Mouse (Mus musculus): ENCODE data around the gene Dffb. TPM values are rescaled to one million over a fixed set of nuclear protein-coding genes. Genes with fewer than 3 reads are reported as not detected.

Dffb gene
- polyA plus RNA-seq, 2 experiments: 6.1 to 8.6 TPM

- Histone ChIP-seq H3K4me3 (ENCODE audit: insufficient read depth in 1 of 2, low read depth in 2 of 2, low read length in 2 of 2) (no peak overlapping the region), H3K4me2 (ENCODE audit: low read depth) (no peak overlapping the region), H3K9ac (replicated peaks) (no peak overlapping the region), H3K27ac (peak overlapping the region; percentile 15), H3K9me3 (ENCODE audit: control insufficient read depth, low read length) (no peaks in the 10 kb centered on the region), H3K27me3 (ENCODE audit: control insufficient read depth, insufficient read depth, low read length) (no peaks in the 10 kb centered on the region), H3K36me3 (replicated peaks; ENCODE audit: control insufficient read depth, insufficient read depth, low read depth) (peaks cover 54% of the 10 kb centered on the region), H3K4me1 (replicated peaks; ENCODE audit: control insufficient read depth in 2 of 2, insufficient read depth in 2 of 2, low read length in 1 of 2) (peaks cover 12 to 25% of the 10 kb centered on the region in 2 experiments)
- DNase-seq (ENCODE audit: low read depth in 3 of 3, low spot score in 3 of 3) (no peak), ATAC-seq (ENCODE audit: insufficient read depth) (no peak)
- TF ChIP-seq EP300 (IDR thresholded peaks at IDR 0.05; ENCODE audit: low read depth) (no peak), CTCF (IDR thresholded peaks at IDR 0.05; ENCODE audit: low read depth) (no peak)
- WGBS (ENCODE audit: insufficient replicate concordance): 75% methylated on average over 9 of the region's 9 CpGs
Observed at GRCm38 (mm10) chr4:154021432-154021831, 46.5 kb upstream of the Dffb start.

- Histone ChIP-seq H3K4me3 (ENCODE audit: insufficient read depth in 1 of 2, low read depth in 2 of 2, low read length in 2 of 2) (no peak overlapping the region), H3K4me2 (ENCODE audit: low read depth) (no peak overlapping the region), H3K9me3 (ENCODE audit: control insufficient read depth, low read length) (no peaks in the 10 kb centered on the region), H3K27me3 (ENCODE audit: control insufficient read depth, insufficient read depth, low read length) (no peaks in the 10 kb centered on the region), H3K9ac (replicated peaks) (no peak overlapping the region), H3K4me1 (replicated peaks; ENCODE audit: control insufficient read depth in 2 of 2, insufficient read depth in 2 of 2, low read length in 1 of 2) (peaks cover 10 to 20% of the 10 kb centered on the region in 2 experiments), H3K27ac (no peak overlapping the region), H3K36me3 (replicated peaks; ENCODE audit: control insufficient read depth, insufficient read depth, low read depth) (peaks cover 65% of the 10 kb centered on the region)
- 62% methylated on average over 7 of the region's 7 CpGs for WGBS (ENCODE audit: insufficient replicate concordance)
- peak; percentile 96 for TF ChIP-seq CTCF (IDR thresholded peaks at IDR 0.05; ENCODE audit: low read depth)
- TF ChIP-seq EP300 (IDR thresholded peaks at IDR 0.05; ENCODE audit: low read depth): no peak
- peak in 2 of 3 experiments; percentile 46 to 52 for DNase-seq (ENCODE audit: low read depth in 3 of 3, low spot score in 3 of 3)
- ATAC-seq (ENCODE audit: insufficient read depth): no peak
Observed at GRCm38 (mm10) chr4:154019571-154019970, 44.6 kb upstream of the Dffb start.

GRCm38 (mm10) chr4:154015476-154015875 is 40.5 kb upstream of the Dffb start:
- no peak overlapping the region for H3K9ac ChIP-seq (replicated peaks)
- ATAC-seq (ENCODE audit: insufficient read depth) (no peak), DNase-seq (ENCODE audit: low read depth in 3 of 3, low spot score in 3 of 3) (no peak)
- H3K27me3 ChIP-seq (ENCODE audit: control insufficient read depth, insufficient read depth, low read length): no peaks in the 10 kb centered on the region
- no peak overlapping the region for H3K4me3 ChIP-seq (ENCODE audit: insufficient read depth in 1 of 2, low read depth in 2 of 2, low read length in 2 of 2)
- H3K36me3 ChIP-seq (replicated peaks; ENCODE audit: control insufficient read depth, insufficient read depth, low read depth): peaks cover 48% of the 10 kb centered on the region
- TF ChIP-seq EP300 (IDR thresholded peaks at IDR 0.05; ENCODE audit: low read depth) (no peak), CTCF (IDR thresholded peaks at IDR 0.05; ENCODE audit: low read depth) (no peak)
- H3K9me3 ChIP-seq (ENCODE audit: control insufficient read depth, low read length): no peaks in the 10 kb centered on the region
- no peak overlapping the region for H3K4me2 ChIP-seq (ENCODE audit: low read depth)
- peaks cover 16 to 22% of the 10 kb centered on the region in 2 experiments for H3K4me1 ChIP-seq (replicated peaks; ENCODE audit: control insufficient read depth in 2 of 2, insufficient read depth in 2 of 2, low read length in 1 of 2)
- 83% methylated on average over 11 of the region's 11 CpGs for WGBS (ENCODE audit: insufficient replicate concordance)
- no peak overlapping the region for H3K27ac ChIP-seq

- Histone ChIP-seq H3K9me3 (ENCODE audit: control insufficient read depth, low read length) (no peaks in the 10 kb centered on the region), H3K27me3 (ENCODE audit: control insufficient read depth, insufficient read depth, low read length) (no peaks in the 10 kb centered on the region), H3K4me1 (replicated peaks; ENCODE audit: control insufficient read depth in 2 of 2, insufficient read depth in 2 of 2, low read length in 1 of 2) (peaks cover 16 to 22% of the 10 kb centered on the region in 2 experiments), H3K36me3 (replicated peaks; ENCODE audit: control insufficient read depth, insufficient read depth, low read depth) (peaks cover 32% of the 10 kb centered on the region), H3K9ac (replicated peaks) (peak overlapping the region; percentile 93), H3K4me2 (ENCODE audit: low read depth) (peak overlapping the region; percentile 82), H3K27ac (peak overlapping the region; percentile 13; the same call in 1 of the 2 replicates), H3K4me3 (ENCODE audit: insufficient read depth in 1 of 2, low read depth in 2 of 2, low read length in 2 of 2) (peak overlapping the region; percentile 75 to 98)
- WGBS (ENCODE audit: insufficient replicate concordance): under 1% methylated on average over 55 of the region's 55 CpGs
- TF ChIP-seq CTCF (IDR thresholded peaks at IDR 0.05; ENCODE audit: low read depth) (no peak), EP300 (IDR thresholded peaks at IDR 0.05; ENCODE audit: low read depth) (no peak)
- no peak for DNase-seq (ENCODE audit: low read depth in 3 of 3, low spot score in 3 of 3)
- ATAC-seq (ENCODE audit: insufficient read depth): no peak
Observed at GRCm38 (mm10) chr4:154012132-154012882, 37.4 kb upstream of the Dffb start.

- no peak for TF ChIP-seq EP300 (IDR thresholded peaks at IDR 0.05; ENCODE audit: low read depth)
- no peak for TF ChIP-seq CTCF (IDR thresholded peaks at IDR 0.05; ENCODE audit: low read depth)
- peak within 1 kb of the TSS; percentile 50 for H3K27ac ChIP-seq
- peak; percentile 91 for ATAC-seq (ENCODE audit: insufficient read depth)
- H3K27me3 ChIP-seq (ENCODE audit: control insufficient read depth, insufficient read depth, low read length): no peaks in the 10 kb centered on the region
- H3K36me3 ChIP-seq (replicated peaks; ENCODE audit: control insufficient read depth, insufficient read depth, low read depth): peaks cover 26% of the 10 kb centered on the region
- peak within 1 kb of the TSS; percentile 82 for H3K4me2 ChIP-seq (ENCODE audit: low read depth)
- peaks cover 16 to 22% of the 10 kb centered on the region in 2 experiments for H3K4me1 ChIP-seq (replicated peaks; ENCODE audit: control insufficient read depth in 2 of 2, insufficient read depth in 2 of 2, low read length in 1 of 2)
- peak within 1 kb of the TSS; percentile 93 for H3K9ac ChIP-seq (replicated peaks)
- WGBS (ENCODE audit: insufficient replicate concordance): under 1% methylated on average over 59 of the region's 59 CpGs
- no peaks in the 10 kb centered on the region for H3K9me3 ChIP-seq (ENCODE audit: control insufficient read depth, low read length)
- peak; percentile 60 to 68 (median 68) for DNase-seq (ENCODE audit: low read depth in 3 of 3, low spot score in 3 of 3)
- H3K4me3 ChIP-seq (ENCODE audit: insufficient read depth in 1 of 2, low read depth in 2 of 2, low read length in 2 of 2): peak within 1 kb of the TSS; percentile 75 to 98
Observed at GRCm38 (mm10) chr4:154011646-154012089, 36.7 kb upstream of the Dffb start, which contains the start of gene Lrrc47. TSS of gene Lrrc47 (plus strand) at chr4:154011731.

Data from liver, embryonic 14.5 days (tissue).